Mouse (Mus musculus): ENCODE results near the gene Slc5a6. TPM values are rescaled to one million over a fixed set of nuclear protein-coding genes. Genes with fewer than 3 reads are reported as not detected.
"Not testable (repeated sequence)": the region's sequence is repeated elsewhere in the genome, so short reads cannot be mapped to it uniquely, and the experiment has no call there.

Gene Slc5a6
- polyA plus RNA-seq, 1 experiment from 2014 or later = 8.9 TPM

- H3K4me1 ChIP-seq = peaks cover 13% of the 10 kb centered on the region; the same call in 1 of the 2 replicates
- H3K27ac ChIP-seq = peak within 1 kb of the TSS; percentile 74
- no peaks in the 10 kb centered on the region for H3K27me3 ChIP-seq (replicated peaks)
- WGBS = 1% methylated on average over 64 of the region's 64 CpGs
- peaks cover 12% of the 10 kb centered on the region for H3K36me3 ChIP-seq
- peak within 1 kb of the TSS; percentile 59 for H3K4me3 ChIP-seq (replicated peaks)
- H3K4me2 ChIP-seq = peak within 1 kb of the TSS; percentile 85
- ATAC-seq (ENCODE audit: insufficient read depth, low FRiP score, low read depth) = peak; percentile 98
- H3K9ac ChIP-seq = peak within 1 kb of the TSS; percentile 60
- H3K9me3 ChIP-seq = no peaks in the 10 kb centered on the region
These were observed 5.8 kb upstream of the Slc5a6 start, which contains the start of gene Cad for GRCm38 (mm10) chr5:31054261-31055215. Gene Cad (plus strand): TSS chr5:31054780.

GRCm38 (mm10) chr5:31053728-31054127 lies 5.0 kb upstream of the Slc5a6 start:
- H3K36me3 ChIP-seq; H3K9ac ChIP-seq; ATAC-seq (ENCODE audit: insufficient read depth, low FRiP score, low read depth); H3K27me3 ChIP-seq (replicated peaks); H3K9me3 ChIP-seq: not testable (repeated sequence)
- peak overlapping the region; percentile 74 for H3K27ac ChIP-seq
- peak overlapping the region; percentile 85 for H3K4me2 ChIP-seq
- 49% methylated on average over 4 of the region's 4 CpGs for WGBS
- H3K4me3 ChIP-seq (replicated peaks) = peak overlapping the region; percentile 59
- H3K4me1 ChIP-seq = peaks cover 13% of the 10 kb centered on the region; the same call in 1 of the 2 replicates

GRCm38 (mm10) chr5:31050427-31050826 lies 1.7 kb upstream of the Slc5a6 start:
- no peak overlapping the region for H3K9ac ChIP-seq
- H3K36me3 ChIP-seq = no peaks in the 10 kb centered on the region
- ATAC-seq (ENCODE audit: insufficient read depth, low FRiP score, low read depth) = no peak
- H3K4me3 ChIP-seq (replicated peaks) = no peak overlapping the region
- H3K4me1 ChIP-seq = peaks cover 17% of the 10 kb centered on the region
- no peaks in the 10 kb centered on the region for H3K9me3 ChIP-seq
- no peaks in the 10 kb centered on the region for H3K27me3 ChIP-seq (replicated peaks)
- no peak overlapping the region for H3K27ac ChIP-seq
- H3K4me2 ChIP-seq = no peak overlapping the region

GRCm38 (mm10) chr5:31047848-31048762 lies 619 bp downstream of the Slc5a6 start, which contains the start of gene Atraid:
Gene Atraid (plus strand): TSS chr5:31048312.
- no peaks in the 10 kb centered on the region for H3K27me3 ChIP-seq (replicated peaks)
- H3K4me1 ChIP-seq = peaks cover 12% of the 10 kb centered on the region
- H3K4me3 ChIP-seq (replicated peaks) = peak within 1 kb of the TSS; percentile 78
- peak within 1 kb of the TSS; percentile 97 for H3K27ac ChIP-seq
- ATAC-seq (ENCODE audit: insufficient read depth, low FRiP score, low read depth) = peak; percentile 97
- WGBS = 0% methylated on average over 72 of the region's 73 CpGs
- H3K9ac ChIP-seq = peak within 1 kb of the TSS; percentile 75
- no peaks in the 10 kb centered on the region for H3K9me3 ChIP-seq
- H3K36me3 ChIP-seq = no peaks in the 10 kb centered on the region
- H3K4me2 ChIP-seq = peak within 1 kb of the TSS; percentile 80

DNA sequence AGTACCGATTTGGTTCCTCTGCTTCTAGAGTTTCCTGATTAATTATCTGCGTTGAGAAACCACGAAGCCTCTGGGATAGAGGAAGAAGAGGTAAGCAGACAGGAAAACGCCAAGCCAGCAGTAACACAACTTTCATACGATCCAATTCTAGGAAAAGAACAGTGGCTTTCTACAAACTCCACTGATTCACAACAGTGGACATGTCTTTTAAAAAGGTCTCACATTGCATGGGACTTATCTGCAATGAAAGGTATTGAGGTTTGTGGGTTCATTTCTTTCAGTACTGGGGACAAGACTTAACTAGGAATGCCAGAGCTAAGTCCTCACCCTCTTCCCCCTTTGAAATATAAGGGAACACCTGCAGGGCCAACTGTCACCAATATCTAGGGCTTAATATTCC lies 1.6 kb downstream of the Slc5a6 start:
- Histone ChIP-seq H3K4me2 (peak overlapping the region; percentile 80), H3K4me3 (replicated peaks) (peak overlapping the region; percentile 78), H3K4me1 (peaks cover 12% of the 10 kb centered on the region), H3K27ac (no peak overlapping the region), H3K36me3 (no peaks in the 10 kb centered on the region), H3K9ac (peak overlapping the region; percentile 56; the same call in 1 of the 2 replicates), H3K9me3 (no peaks in the 10 kb centered on the region), H3K27me3 (replicated peaks) (no peaks in the 10 kb centered on the region)
- 67% methylated on average over 5 of the region's 5 CpGs for WGBS
- ATAC-seq (ENCODE audit: insufficient read depth, low FRiP score, low read depth) = no peak

- 91% methylated on average over 6 of the region's 6 CpGs for WGBS
- H3K4me1 ChIP-seq = peaks cover 12% of the 10 kb centered on the region
- no peaks in the 10 kb centered on the region for H3K9me3 ChIP-seq
- no peaks in the 10 kb centered on the region for H3K36me3 ChIP-seq
- no peaks in the 10 kb centered on the region for H3K27me3 ChIP-seq (replicated peaks)
- ATAC-seq (ENCODE audit: insufficient read depth, low FRiP score, low read depth) = no peak
- no peak overlapping the region for H3K4me3 ChIP-seq (replicated peaks)
- H3K4me2 ChIP-seq = no peak overlapping the region
- H3K27ac ChIP-seq = no peak overlapping the region
- no peak overlapping the region for H3K9ac ChIP-seq
These were observed 2.3 kb downstream of the Slc5a6 start for GRCm38 (mm10) chr5:31046416-31046815.

DNA sequence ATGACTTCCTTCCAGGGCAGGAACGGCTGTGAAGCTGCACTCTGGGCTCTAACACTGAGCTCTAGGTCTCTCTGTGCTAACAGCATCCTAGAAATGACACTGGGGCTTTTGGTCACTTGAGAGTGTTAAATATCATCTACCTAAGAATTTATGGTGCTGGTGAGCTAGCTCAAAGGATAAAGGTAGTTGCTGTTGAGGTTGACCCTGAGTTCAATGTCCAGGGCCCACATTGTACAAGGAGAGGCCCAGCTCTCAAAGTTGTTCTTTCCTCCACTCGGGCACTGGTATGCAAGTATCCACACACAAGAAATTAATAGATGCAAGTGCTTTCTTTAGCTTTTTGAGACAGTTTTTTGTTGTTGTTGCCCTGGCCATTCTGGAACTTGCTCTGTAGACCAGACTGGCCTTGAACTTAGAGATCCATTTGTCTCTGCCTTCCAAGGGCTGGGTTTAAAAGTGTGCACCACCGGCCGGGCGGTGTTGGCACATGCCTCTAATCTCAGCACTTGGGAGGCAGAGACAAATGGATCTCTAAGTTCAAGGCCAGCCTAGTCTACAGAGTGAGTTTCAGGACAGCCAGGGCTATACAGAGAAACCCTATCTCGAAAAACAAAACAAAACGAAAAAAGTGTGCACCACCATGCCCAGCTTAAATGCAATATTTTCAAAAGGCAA lies 10.4 kb downstream of the Slc5a6 start:
- H3K4me3 ChIP-seq (replicated peaks) = no peak overlapping the region
- H3K9ac ChIP-seq = no peak overlapping the region
- 85% methylated on average over 7 of the region's 7 CpGs for WGBS
- H3K27ac ChIP-seq = no peak overlapping the region
- no peaks in the 10 kb centered on the region for H3K27me3 ChIP-seq (replicated peaks)
- peaks cover 5% of the 10 kb centered on the region; the same call in 1 of the 2 replicates for H3K36me3 ChIP-seq
- no peak for ATAC-seq (ENCODE audit: insufficient read depth, low FRiP score, low read depth)
- no peak overlapping the region for H3K4me2 ChIP-seq
- H3K9me3 ChIP-seq = no peaks in the 10 kb centered on the region
- H3K4me1 ChIP-seq = no peaks in the 10 kb centered on the region

- WGBS = 80% methylated on average over 11 of the region's 11 CpGs
- H3K9ac ChIP-seq; H3K4me2 ChIP-seq; H3K27ac ChIP-seq; H3K4me1 ChIP-seq; H3K4me3 ChIP-seq (replicated peaks); ATAC-seq (ENCODE audit: insufficient read depth, low FRiP score, low read depth); H3K9me3 ChIP-seq; H3K36me3 ChIP-seq; H3K27me3 ChIP-seq (replicated peaks): not testable (repeated sequence)
These were observed 12.2 kb downstream of the Slc5a6 start for GRCm38 (mm10) chr5:31036556-31036955.

DNA sequence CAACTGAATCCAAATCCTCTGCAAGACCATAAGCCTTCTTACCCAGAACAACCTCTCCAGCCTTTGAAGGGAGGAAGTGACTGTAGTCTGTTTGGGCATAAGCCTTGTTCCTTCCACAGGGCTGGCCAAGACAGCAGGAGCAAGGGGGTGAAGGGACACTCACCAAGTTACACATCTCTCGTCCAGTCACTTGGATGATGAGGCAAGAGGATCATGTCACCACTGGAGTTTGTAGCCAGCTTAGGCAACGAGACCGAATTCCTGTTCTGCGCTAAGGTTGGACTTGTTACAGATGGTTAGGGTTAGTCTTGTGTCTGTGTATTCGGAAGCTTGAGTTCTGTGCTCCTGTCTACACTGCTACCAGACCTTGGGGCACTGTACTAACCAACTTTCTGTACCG lies 14.1 kb downstream of the Slc5a6 start:
- H3K36me3 ChIP-seq = 0 out of 2 replicates have a peak, but pooled peaks cover 2% of the 10 kb centered on the region

GRCm38 (mm10) chr5:31031508-31031907 lies 17.2 kb downstream of the Slc5a6 start:
- H3K4me1 ChIP-seq = no peaks in the 10 kb centered on the region
- 85% methylated on average over 8 of the region's 8 CpGs for WGBS

More for the DNA sequence above, 14.1 kb downstream of the Slc5a6 start:
- no peaks in the 10 kb centered on the region for H3K4me1 ChIP-seq
- H3K27me3 ChIP-seq (replicated peaks) = no peaks in the 10 kb centered on the region
- H3K27ac ChIP-seq = no peak overlapping the region
- no peak for ATAC-seq (ENCODE audit: insufficient read depth, low FRiP score, low read depth)
- 91% methylated on average over 6 of the region's 6 CpGs for WGBS
- H3K4me3 ChIP-seq (replicated peaks) = no peak overlapping the region
- no peak overlapping the region for H3K9ac ChIP-seq
- H3K9me3 ChIP-seq = no peaks in the 10 kb centered on the region
- H3K4me2 ChIP-seq = no peak overlapping the region

GRCm38 (mm10) chr5:31030926-31031325 lies 17.8 kb downstream of the Slc5a6 start:
- Histone ChIP-seq H3K27me3 (replicated peaks) (no peaks in the 10 kb centered on the region), H3K4me2 (no peak overlapping the region), H3K36me3 (no peaks in the 10 kb centered on the region), H3K4me3 (replicated peaks) (no peak overlapping the region), H3K9me3 (no peaks in the 10 kb centered on the region), H3K9ac (no peak overlapping the region), H3K4me1 (no peaks in the 10 kb centered on the region), H3K27ac (no peak overlapping the region)
- no peak for ATAC-seq (ENCODE audit: insufficient read depth, low FRiP score, low read depth)
- WGBS = 74% methylated on average over 4 of the region's 4 CpGs

More at GRCm38 (mm10) chr5:31031508-31031907, 17.2 kb downstream of the Slc5a6 start:
- H3K27ac ChIP-seq = no peak overlapping the region
- no peak overlapping the region for H3K9ac ChIP-seq
- no peaks in the 10 kb centered on the region for H3K27me3 ChIP-seq (replicated peaks)
- no peak overlapping the region for H3K4me2 ChIP-seq
- no peak for ATAC-seq (ENCODE audit: insufficient read depth, low FRiP score, low read depth)
- H3K9me3 ChIP-seq = no peaks in the 10 kb centered on the region
- no peak overlapping the region for H3K4me3 ChIP-seq (replicated peaks)
- H3K36me3 ChIP-seq = no peaks in the 10 kb centered on the region

All from stomach, embryonic 15.5 days (tissue).